Mouse (Mus musculus): ENCODE measurements around the gene Ezh2.
"Not testable (repeated sequence)": the region's sequence is repeated elsewhere in the genome, so short reads cannot be mapped to it uniquely, and the experiment has no call there.

The Ezh2 gene

GRCm38 (mm10) chr6:47594926-47595623, at the start of gene Ezh2:
Gene Ezh2 (minus strand): TSS chr6:47595341.
- ChIA-PET POLR2A (interaction anchor here (0.6 to 3.1 kb wide), 102 partner anchors 8 to 509 kb away, joined by 3 to 32 read pairs (median 4); partner anchors contain the start of genes Cul1 (in 2 of the 4) and Zfp398 (in 1 of the 4)), CTCF (interaction anchor here in 2 of 4 experiments (0.6 to 1.1 kb wide), 2 partner anchors 53 to 406 kb away, joined by 3 read pairs; no protein-coding TSS in a partner anchor)

GRCm38 (mm10) chr6:47636527-47637076, 41.5 kb upstream of the Ezh2 start:
- CTCF ChIA-PET, result no interaction called here
- POLR2A ChIA-PET, result no interaction called here

- CTCF ChIA-PET, result interaction anchor here in 1 of 4 experiments (1.1 kb wide), 2 partner anchors 8 to 50 kb away, joined by 3 to 7 read pairs; no protein-coding TSS in a partner anchor
- POLR2A ChIA-PET, result no interaction called here
Measured at GRCm38 (mm10) chr6:47635995-47636526, 40.9 kb upstream of the Ezh2 start.

- ChIA-PET CTCF (interaction anchor here in 3 of 4 experiments (0.6 to 1.1 kb wide), 6 partner anchors 8 to 254 kb away, joined by 3 to 7 read pairs (median 4); no protein-coding TSS in a partner anchor), POLR2A (interaction anchor here in 1 of 4 experiments (1.4 kb wide), 1 partner anchor 27 kb away, joined by 3 read pairs; no protein-coding TSS in a partner anchor)
Measured at GRCm38 (mm10) chr6:47635207-47635994, 40.3 kb upstream of the Ezh2 start.

- ChIA-PET CTCF (interaction anchor here in 1 of 4 experiments (0.6 kb wide), 1 partner anchor 292 kb away, joined by 6 read pairs; no protein-coding TSS in a partner anchor), POLR2A (interaction anchor here in 2 of 4 experiments (0.8 to 1.6 kb wide), 4 partner anchors 12 to 38 kb away, joined by 3 to 6 read pairs (median 3); partner anchors contain the start of gene Ezh2 (in 1 of the 2))
Measured at GRCm38 (mm10) chr6:47633467-47633866, 38.3 kb upstream of the Ezh2 start.

- POLR2A ChIA-PET, result interaction anchor here in 2 of 4 experiments (0.7 to 1.3 kb wide), 3 partner anchors 10 to 33 kb away, joined by 3 to 6 read pairs (median 3); no protein-coding TSS in a partner anchor
- CTCF ChIA-PET, result interaction anchor here in 3 of 4 experiments (0.6 kb wide), 3 partner anchors 80 to 234 kb away, joined by 3 to 6 read pairs (median 5); no protein-coding TSS in a partner anchor
Measured at GRCm38 (mm10) chr6:47630061-47630460, 34.9 kb upstream of the Ezh2 start.

GRCm38 (mm10) chr6:47627978-47628377, 32.8 kb upstream of the Ezh2 start:
- CTCF ChIA-PET, result no interaction called here
- POLR2A ChIA-PET, result interaction anchor here in 1 of 4 experiments (1.6 kb wide), 1 partner anchor 33 kb away, joined by 7 read pairs; the partner anchor contains the start of gene Ezh2

- CTCF ChIA-PET, result not testable (repeated sequence)
- POLR2A ChIA-PET, result interaction anchor here in 1 of 4 experiments (1.3 kb wide), 1 partner anchor 32 kb away, joined by 5 read pairs; the partner anchor contains the start of gene Ezh2
Measured at GRCm38 (mm10) chr6:47626976-47627375, 31.8 kb upstream of the Ezh2 start.

GRCm38 (mm10) chr6:47621039-47621438, 25.9 kb upstream of the Ezh2 start:
- ChIA-PET POLR2A (interaction anchor here in 2 of 4 experiments (1.0 to 2.3 kb wide), 4 partner anchors 12 to 26 kb away, joined by 3 to 9 read pairs (median 6); partner anchors contain the start of gene Ezh2 (in 2 of the 2)), CTCF (interaction anchor here in 1 of 4 experiments (0.7 kb wide), 1 partner anchor 13 kb away, joined by 3 read pairs; no protein-coding TSS in a partner anchor)

- CTCF ChIA-PET, result not testable (repeated sequence)
- POLR2A ChIA-PET, result interaction anchor here in 3 of 4 experiments (0.6 to 4.6 kb wide), 12 partner anchors 11 to 1598 kb away, joined by 3 to 29 read pairs (median 5); partner anchors contain the start of gene Ezh2 (in 2 of the 3)
Measured at GRCm38 (mm10) chr6:47608306-47608705, 13.2 kb upstream of the Ezh2 start.

- CTCF ChIA-PET, result interaction anchor here in 1 of 4 experiments (0.6 to 0.7 kb wide), 2 partner anchors 96 to 301 kb away, joined by 3 read pairs; no protein-coding TSS in a partner anchor
Measured at GRCm38 (mm10) chr6:47601931-47602330, 6.8 kb upstream of the Ezh2 start.

GRCm38 (mm10) chr6:47595696-47596095, 555 bp upstream of the Ezh2 start:
- CTCF ChIA-PET, result interaction anchor here in 1 of 4 experiments (1.1 kb wide), 1 partner anchor 407 kb away, joined by 3 read pairs; no protein-coding TSS in a partner anchor
- POLR2A ChIA-PET, result interaction anchor here (0.6 to 3.1 kb wide), 53 partner anchors 8 to 409 kb away, joined by 3 to 32 read pairs (median 6); partner anchors contain the start of gene Cul1 (in 2 of the 4)

More at GRCm38 (mm10) chr6:47601931-47602330, 6.8 kb upstream of the Ezh2 start:
- POLR2A ChIA-PET, result interaction anchor here in 3 of 4 experiments (0.6 to 2.6 kb wide), 8 partner anchors 13 to 176 kb away, joined by 3 to 9 read pairs (median 6); no protein-coding TSS in a partner anchor

- ChIA-PET POLR2A (interaction anchor here (0.6 to 3.1 kb wide), 70 partner anchors 8 to 509 kb away, joined by 3 to 32 read pairs (median 4); partner anchors contain the start of genes Cul1 (in 1 of the 4) and Zfp398 (in 1 of the 4)), CTCF (interaction anchor here in 1 of 4 experiments (0.6 kb wide), 1 partner anchor 54 kb away, joined by 3 read pairs; no protein-coding TSS in a partner anchor)
Measured at GRCm38 (mm10) chr6:47594141-47594835, 853 bp downstream of the Ezh2 start.

- ChIA-PET CTCF (no interaction called here), POLR2A (interaction anchor here in 1 of 4 experiments (0.7 to 2.8 kb wide), 3 partner anchors 10 to 138 kb away, joined by 3 to 25 read pairs (median 5); no protein-coding TSS in a partner anchor)
Measured at GRCm38 (mm10) chr6:47593590-47593989, 1.6 kb downstream of the Ezh2 start.

- ChIA-PET POLR2A (interaction anchor here in 2 of 4 experiments (0.7 to 1.8 kb wide), 4 partner anchors 9 to 398 kb away, joined by 3 to 32 read pairs (median 4); partner anchors contain the start of gene Ezh2 (in 1 of the 2)), CTCF (interaction anchor here in 1 of 4 experiments (0.6 kb wide), 1 partner anchor 41 kb away, joined by 13 read pairs; no protein-coding TSS in a partner anchor)
Measured at GRCm38 (mm10) chr6:47587332-47587731, 7.8 kb downstream of the Ezh2 start.

- ChIA-PET CTCF (no interaction called here), POLR2A (interaction anchor here in 2 of 4 experiments (0.6 to 2.1 kb wide), 7 partner anchors 8 to 22 kb away, joined by 3 to 16 read pairs (median 3); partner anchors contain the start of gene Ezh2 (in 2 of the 2))
Measured at GRCm38 (mm10) chr6:47572887-47573286, 22.3 kb downstream of the Ezh2 start.

Measured in embryonic stem cell, embryonic (primary cell).